Mouse (Mus musculus) thymus, adult 2 months (tissue): ENCODE results near the gene Shisal1.

ENCODE experiments used
- CTCF ChIP-seq: fragments of 200-500 bp; IDR thresholded peaks from 2 replicates; pipeline ENCODE4 v1.5.1; 2012; ENCODE audit warnings: mild to moderate bottlenecking, control low read depth, low read length, moderate library complexity, borderline replicate concordance; ENCODE audit not compliant: control insufficient read depth, poor library complexity, insufficient read depth; ENCODE audit errors: extremely low read depth
- POLR2A ChIP-seq: fragments of 200-500 bp; IDR thresholded peaks from 2 replicates; pipeline ENCODE4 v1.6.1; 2012; ENCODE audit warnings: mild to moderate bottlenecking, low read length, control low read depth, moderate library complexity; ENCODE audit not compliant: control insufficient read depth, poor library complexity, insufficient read depth; ENCODE audit errors: extremely low read depth

- no peak for TF ChIP-seq POLR2A
- TF ChIP-seq CTCF, result no peak
These were observed 37.4 kb upstream of the Shisal1 start for GRCm38 (mm10) chr15:84484255-84484654.
